In the genomic region with DNA sequence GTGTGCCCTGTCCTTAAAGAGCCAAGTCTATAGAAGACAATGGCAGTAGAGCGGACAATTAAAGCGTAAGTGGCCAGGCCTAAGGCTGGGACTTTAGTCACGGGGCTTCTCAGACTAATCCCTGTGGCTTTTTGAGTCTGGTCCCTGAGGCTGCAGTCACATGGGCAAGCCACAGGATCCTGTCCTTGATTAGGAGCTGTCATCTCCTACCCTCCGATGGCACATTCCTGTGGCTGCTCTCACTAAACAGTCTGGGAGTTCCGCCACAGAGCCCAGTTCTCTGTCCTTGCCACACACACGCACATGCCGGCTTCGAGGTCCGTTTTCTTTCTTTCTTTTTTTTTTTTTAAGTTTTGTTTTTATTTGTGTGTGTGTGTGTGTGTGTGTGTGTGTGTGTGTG, we compare ENCODE assay signal across 14 mouse cellular contexts. TPM values are rescaled to one million over a fixed set of nuclear protein-coding genes. Genes with fewer than 3 reads are reported as not detected.
DNase-seq lines count a peak whose midpoint lies in the region; ATAC-seq and TF ChIP-seq lines count a peak whose summit lies in the region.
"Had no signal": no experiment of that assay in that cellular context is flagged by ENCODE, and none has a peak within 500 bp of the region (broad histone marks: within the 10 kb centered on the region; RNA-seq: fewer than 3 reads in every experiment).

No protein-coding gene starts in this region.

- no peak overlapping the region for H3K27ac ChIP-seq in lung, postnatal 0 days (ENCODE audit: low read length)
- H3K27ac ChIP-seq in embryonic facial prominence, embryonic 14.5 days (replicated peaks; ENCODE audit: low read depth, low read length): no peak overlapping the region
- peak overlapping the region; percentile 71 for H3K27ac ChIP-seq in heart, postnatal 0 days (ENCODE audit: low read depth)
- H3K27ac ChIP-seq in kidney, embryonic 14.5 days (ENCODE audit: low read depth, low read length): no peak overlapping the region
- H3K27ac ChIP-seq: limb, embryonic 12.5 days; macrophage had no signal

- ATAC-seq in lung, postnatal 0 days: 0 out of 2 replicates have a peak, but pooled peaks have one; percentile 32
- peak; percentile 64 for ATAC-seq in embryonic facial prominence, embryonic 14.5 days (ENCODE audit: low read depth)
- peak; percentile 96 for ATAC-seq in heart, postnatal 0 days (ENCODE audit: insufficient read depth, low read depth)
- no peak for ATAC-seq in monocyte, adult 5-6 weeks (replicated peaks; ENCODE audit: insufficient number of reproducible peaks, low FRiP score, low TSS enrichment, poor library complexity, severe bottlenecking)
- no peak for ATAC-seq in kidney, embryonic 14.5 days (ENCODE audit: low FRiP score, low TSS enrichment)
- ATAC-seq: forebrain, embryonic 16.5 days; intestine, postnatal 0 days had no signal

- no peak for TF ChIP-seq CTCF in lung, postnatal 0 days (IDR thresholded peaks at IDR 0.05)
- no peak for TF ChIP-seq CTCF in heart, postnatal 0 days (IDR thresholded peaks at IDR 0.05; ENCODE audit: low read depth)

- no peaks in the 10 kb centered on the region for H3K36me3 ChIP-seq in lung, postnatal 0 days (ENCODE audit: insufficient read depth, low read length)
- no peaks in the 10 kb centered on the region for H3K36me3 ChIP-seq in embryonic facial prominence, embryonic 14.5 days (ENCODE audit: control insufficient read depth, insufficient read depth, low read length)
- no peaks in the 10 kb centered on the region for H3K36me3 ChIP-seq in heart, postnatal 0 days (replicated peaks; ENCODE audit: control insufficient read depth, insufficient read depth, low read length)
- H3K36me3 ChIP-seq in kidney, embryonic 14.5 days (ENCODE audit: control insufficient read depth, insufficient read depth, low read length): no peaks in the 10 kb centered on the region
- H3K36me3 ChIP-seq: limb, embryonic 12.5 days had no signal

- H3K27me3 ChIP-seq in lung, postnatal 0 days (replicated peaks; ENCODE audit: insufficient read depth, low read length): 0 out of 2 replicates have a peak, but pooled peaks cover 10% of the 10 kb centered on the region
- H3K27me3 ChIP-seq in embryonic facial prominence, embryonic 14.5 days (replicated peaks; ENCODE audit: control insufficient read depth, insufficient read depth, low read length): peaks cover 31% of the 10 kb centered on the region
- H3K27me3 ChIP-seq in heart, postnatal 0 days (ENCODE audit: control insufficient read depth, insufficient read depth, low read length): peaks cover 15% of the 10 kb centered on the region
- peaks cover 32% of the 10 kb centered on the region for H3K27me3 ChIP-seq in kidney, embryonic 14.5 days (ENCODE audit: control insufficient read depth, insufficient read depth, low read length)

- no peak for TF ChIP-seq EP300 in lung, postnatal 0 days (IDR thresholded peaks at IDR 0.05)
- TF ChIP-seq EP300 in heart, postnatal 0 days (IDR thresholded peaks at IDR 0.05; ENCODE audit: low read depth): peak; percentile 55; the same call in 1 of the 2 replicates

- 58% methylated on average over 9 of the region's 9 CpGs for WGBS in lung, postnatal 0 days
- 36% methylated on average over 9 of the region's 9 CpGs for WGBS in embryonic facial prominence, embryonic 14.5 days
- WGBS in heart, postnatal 0 days: 19% methylated on average over 9 of the region's 9 CpGs
- WGBS in kidney, embryonic 14.5 days: 86% methylated on average over 9 of the region's 9 CpGs

- no peak overlapping the region for H3K4me2 ChIP-seq in lung, postnatal 0 days (replicated peaks; ENCODE audit: low read depth, low read length)
- no peak overlapping the region for H3K4me2 ChIP-seq in embryonic facial prominence, embryonic 14.5 days (ENCODE audit: low read depth, low read length)
- no peak overlapping the region for H3K4me2 ChIP-seq in heart, postnatal 0 days (ENCODE audit: low read depth, low read length)
- no peak overlapping the region for H3K4me2 ChIP-seq in kidney, embryonic 14.5 days (replicated peaks; ENCODE audit: low read depth, low read length)
- H3K4me2 ChIP-seq: limb, embryonic 12.5 days had no signal

- no peak for DNase-seq in lung, postnatal 0 days (ENCODE audit: low spot score)
- DNase-seq in lung, postnatal 36 days: no peak
- peak; percentile 40 for DNase-seq in adrenal gland, adult 8-10 months
- DNase-seq in embryonic facial prominence, embryonic 14.5 days (ENCODE audit: low spot score): peak; percentile 79
- DNase-seq in heart, postnatal 0 days (ENCODE audit: low spot score): peak; percentile 76
- DNase-seq in spleen, postnatal 10 days (ENCODE audit: low spot score in 2 of 2): no peak
- DNase-seq: cerebellum, postnatal 14 days; thymus, adult 18-20 months had no signal

- no peak overlapping the region for H3K9ac ChIP-seq in lung, postnatal 0 days (replicated peaks; ENCODE audit: low read depth)
- H3K9ac ChIP-seq in embryonic facial prominence, embryonic 14.5 days (ENCODE audit: low read depth, low read length): no peak overlapping the region
- H3K9ac ChIP-seq in heart, postnatal 0 days (replicated peaks; ENCODE audit: low read depth, low read length): no peak overlapping the region
- no peak overlapping the region for H3K9ac ChIP-seq in kidney, embryonic 14.5 days (ENCODE audit: low read depth, low read length)
- H3K9ac ChIP-seq: limb, embryonic 12.5 days had no signal

- H3K4me3 ChIP-seq in lung, postnatal 0 days (ENCODE audit: low read depth, low read length): no peak overlapping the region
- H3K4me3 ChIP-seq in embryonic facial prominence, embryonic 14.5 days (ENCODE audit: low read depth, low read length): no peak overlapping the region
- H3K4me3 ChIP-seq in heart, postnatal 0 days (ENCODE audit: low read depth, low read length): no peak overlapping the region
- H3K4me3 ChIP-seq in kidney, embryonic 14.5 days (ENCODE audit: low read length): no peak overlapping the region
- H3K4me3 ChIP-seq: limb, embryonic 12.5 days had no signal

- H3K9me3 ChIP-seq in lung, postnatal 0 days (ENCODE audit: low read length): no peaks in the 10 kb centered on the region
- no peaks in the 10 kb centered on the region for H3K9me3 ChIP-seq in embryonic facial prominence, embryonic 14.5 days (ENCODE audit: control insufficient read depth, low read length)
- no peaks in the 10 kb centered on the region for H3K9me3 ChIP-seq in heart, postnatal 0 days (replicated peaks; ENCODE audit: control insufficient read depth, low read length)
- H3K9me3 ChIP-seq in kidney, embryonic 14.5 days (ENCODE audit: control insufficient read depth, low read length): no peaks in the 10 kb centered on the region
- H3K9me3 ChIP-seq: limb, embryonic 12.5 days had no signal

- H3K4me1 ChIP-seq in lung, postnatal 0 days (ENCODE audit: insufficient read depth, low read depth, low read length): no peaks in the 10 kb centered on the region
- H3K4me1 ChIP-seq in embryonic facial prominence, embryonic 14.5 days (ENCODE audit: control insufficient read depth, insufficient read depth, low read length): peaks cover 9% of the 10 kb centered on the region; the same call in 1 of the 2 replicates
- H3K4me1 ChIP-seq in heart, postnatal 0 days (ENCODE audit: control insufficient read depth, insufficient read depth): no peaks in the 10 kb centered on the region
- no peaks in the 10 kb centered on the region for H3K4me1 ChIP-seq in kidney, embryonic 14.5 days (ENCODE audit: control insufficient read depth, insufficient read depth, low read length)

RNA-seq across cellular contexts. Expression of a gene that starts 21.6 kb away (rescaled TPM):
- polyA plus RNA-seq in lung, postnatal 0 days (2015; fragmentation: Nextera tagmentation; extraction: Ambion mirVana): 2.9 and 3.9 TPM in 2 replicates
- 1 to 10 TPM in 2 of 4 experiments, under 1 TPM in 2; 0.40 to 2.2 (median 1.1) TPM for total RNA-seq in adrenal gland, adult 8-10 months (2022)
- 7.0 and 7.5 TPM in 2 replicates for polyA plus RNA-seq in embryonic facial prominence, embryonic 14.5 days (2014; fragmentation: Nextera tagmentation; extraction: Ambion mirVana)
- 8.6 and 17.3 TPM in 2 replicates for total RNA-seq in heart, postnatal 0 days (2014; rRNA removed; ENCODE audit: low replicate concordance)
- polyA plus RNA-seq in heart, postnatal 0 days (2015; fragmentation: Nextera tagmentation; extraction: Ambion mirVana): 3.8 and 4.5 TPM in 2 replicates
- 0.10 to 0.32 TPM in 2 of 3 replicates, not detected in the other for total RNA-seq in monocyte, adult 5-6 weeks (2017)
- polyA plus RNA-seq in kidney, embryonic 14.5 days (2014; fragmentation: Nextera tagmentation; extraction: Ambion mirVana): 0.66 and 0.81 TPM in 2 replicates
- polyA plus RNA-seq: macrophage had no signal

RNA-seq across cellular contexts. Expression of a gene that starts 49.0 kb away (rescaled TPM):
- 2.9 and 3.0 TPM in 2 replicates for polyA plus RNA-seq in lung, postnatal 0 days (2015; fragmentation: Nextera tagmentation; extraction: Ambion mirVana)
- 1 to 10 TPM; 1.4 to 1.5 (median 1.4) TPM for total RNA-seq in adrenal gland, adult 8-10 months (2022)
- polyA plus RNA-seq in embryonic facial prominence, embryonic 14.5 days (2014; fragmentation: Nextera tagmentation; extraction: Ambion mirVana): 2.1 and 2.7 TPM in 2 replicates
- total RNA-seq in heart, postnatal 0 days (2014; rRNA removed; ENCODE audit: low replicate concordance): 2.1 and 3.9 TPM in 2 replicates
- 0.22 and 0.30 TPM in 2 replicates for polyA plus RNA-seq in heart, postnatal 0 days (2015; fragmentation: Nextera tagmentation; extraction: Ambion mirVana)
- 25.1 to 87.0 TPM (median 26.0 TPM) in 3 replicates for total RNA-seq in monocyte, adult 5-6 weeks (2017)
- polyA plus RNA-seq in kidney, embryonic 14.5 days (2014; fragmentation: Nextera tagmentation; extraction: Ambion mirVana): 0.66 and 0.83 TPM in 2 replicates

Comparison
In these comparisons a context has a peak if more than half of its experiments do, and no peak if none do; other contexts are left out.
1. ATAC-seq: peak in lung, postnatal 0 days (single experiment), embryonic facial prominence, embryonic 14.5 days (single experiment) and heart, postnatal 0 days (single experiment); none in monocyte, adult 5-6 weeks (single experiment) and kidney, embryonic 14.5 days (single experiment).
2. DNase-seq: peak in adrenal gland, adult 8-10 months (single experiment), embryonic facial prominence, embryonic 14.5 days (single experiment) and heart, postnatal 0 days (single experiment); none in lung, postnatal 0 days (single experiment), lung, postnatal 36 days (single experiment) and spleen, postnatal 10 days (0 of 2).